Mouse (Mus musculus): Measurements from ENCODE around the gene Tra2b. TPM values are rescaled to one million over a fixed set of nuclear protein-coding genes. Genes with fewer than 3 reads are reported as not detected.

The Tra2b gene
- polyA plus RNA-seq, 1 experiment from 2014 or later = 355 TPM

Other genes with a start within 250 kb of the Tra2b start
- gene Igf2bp2, start 102.7 kb downstream of the Tra2b start, polyA plus RNA-seq (2014; fragmentation: Nextera tagmentation; extraction: Ambion mirVana) = 138 and 146 TPM in 2 replicates
- 17.6 and 19.4 TPM in 2 replicates for gene Etv5, start 173.7 kb upstream of the Tra2b start, polyA plus RNA-seq (2014; fragmentation: Nextera tagmentation; extraction: Ambion mirVana)